Mouse (Mus musculus) E14TG2a.4 (cell line): ENCODE measurements around the gene Smarca4.

ENCODE experiments used
- CTCF ChIP-seq: conservative IDR thresholded peaks from 2 replicates; pipeline ENCODE4 v1.5.1; 2014; ENCODE audit warnings: low read length
- NANOG ChIP-seq: IDR thresholded peaks from 2 replicates; pipeline ENCODE4 v1.6.1; 2014; ENCODE audit warnings: borderline replicate concordance, low read length, mixed read lengths
- POU5F1 ChIP-seq: IDR thresholded peaks from 2 replicates; pipeline ENCODE4 v1.6.1; 2014; ENCODE audit warnings: low read length, borderline replicate concordance

DNA sequence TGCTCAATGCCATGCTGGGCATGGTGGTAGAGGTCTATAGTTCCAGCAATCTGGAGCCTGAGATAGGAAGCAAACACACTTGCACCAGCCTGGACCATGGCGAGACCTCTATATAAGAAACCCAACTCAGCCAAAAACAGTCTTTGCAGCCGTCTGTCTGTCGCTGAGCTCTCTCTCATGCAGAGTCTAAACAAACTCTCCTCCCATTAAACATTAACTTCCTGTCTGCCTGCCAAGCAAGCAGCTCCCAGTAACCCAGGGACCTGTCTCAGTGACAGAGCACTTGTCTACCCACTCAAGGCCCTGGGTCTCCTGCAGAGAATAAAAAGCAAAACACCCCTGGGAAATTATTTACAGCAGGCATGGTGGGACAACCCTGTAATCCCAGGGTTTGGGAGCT lies 120.6 kb downstream of the Smarca4 start:
- TF ChIP-seq CTCF = no peak
- TF ChIP-seq NANOG = no peak
- no peak for TF ChIP-seq POU5F1
